Mouse (Mus musculus) CH12.LX (cell line): ENCODE measurements around the gene Zfp329.

Experiments
- BHLHE40 ChIP-seq: IDR thresholded peaks from 2 replicates; pipeline ENCODE4 v1.6.1; 2011; ENCODE audit warnings: mild to moderate bottlenecking, low read depth, low read length, improper control_type of control experiment
- CTCF ChIP-seq, 2 experiments: IDR thresholded peaks in 1 of 2; conservative IDR thresholded peaks in 1 of 2; 2 replicates each; pipeline ENCODE4 v1.5.1; 2011 to 2012; ENCODE audit warnings: low read depth in 2 of 2, low read length in 2 of 2, improper control_type of control experiment in 1 of 2, inconsistent platforms in 1 of 2, mild to moderate bottlenecking in 1 of 2, moderate library complexity in 1 of 2
- E2F4 ChIP-seq: IDR thresholded peaks from 2 replicates; pipeline ENCODE4 v1.6.1; 2011; ENCODE audit warnings: low read depth, low read length, improper control_type of control experiment; ENCODE audit not compliant: insufficient replicate concordance
- ETS1 ChIP-seq: conservative IDR thresholded peaks from 2 replicates; pipeline ENCODE4 v1.6.1; 2012; ENCODE audit warnings: low read depth, mild to moderate bottlenecking, inconsistent platforms, low read length, improper control_type of control experiment, moderate library complexity
- NRF1 ChIP-seq: IDR thresholded peaks from 2 replicates; pipeline ENCODE4 v1.6.1; 2014; ENCODE audit warnings: low read depth, mild to moderate bottlenecking, inconsistent platforms, low read length, improper control_type of control experiment, moderate library complexity
- POLR2A ChIP-seq: IDR thresholded peaks from 2 replicates; pipeline ENCODE4 v1.6.1; 2011; ENCODE audit warnings: low read depth, mild to moderate bottlenecking, improper control_type of control experiment, low read length
- RCOR1 ChIP-seq: conservative IDR thresholded peaks from 2 replicates; pipeline ENCODE4 v1.6.1; 2012; ENCODE audit warnings: low read depth, mild to moderate bottlenecking, inconsistent platforms, low read length, improper control_type of control experiment
- UBTF ChIP-seq: IDR thresholded peaks from 2 replicates; pipeline ENCODE4 v1.6.1; 2012; ENCODE audit warnings: low read depth, mild to moderate bottlenecking, inconsistent platforms, low read length, improper control_type of control experiment, moderate library complexity
- USF2 ChIP-seq: conservative IDR thresholded peaks from 2 replicates; pipeline ENCODE4 v1.6.1; 2011; ENCODE audit warnings: low read depth, low read length, improper control_type of control experiment
- ZC3H11A ChIP-seq: IDR thresholded peaks from 2 replicates; pipeline ENCODE4 v1.6.1; 2012; ENCODE audit warnings: low read depth, mild to moderate bottlenecking, inconsistent platforms, low read length, improper control_type of control experiment

- TF ChIP-seq NRF1 (no peak), POLR2A (no peak), CTCF (conservative IDR thresholded peaks at IDR 0.05 in 1 of 2, IDR thresholded peaks at IDR 0.05 in 1 of 2; ENCODE audit: low read depth in 2 of 2, low read length in 2 of 2) (no peak), USF2 (no peak), BHLHE40 (no peak), E2F4 (no peak), ZC3H11A (no peak), UBTF (no peak), RCOR1 (no peak), ETS1 (no peak)
Observed at GRCm38 (mm10) chr7:12799554-12799953, 19.1 kb downstream of the Zfp329 start.
